Mouse (Mus musculus): ENCODE data around the gene Kri1.

DNA sequence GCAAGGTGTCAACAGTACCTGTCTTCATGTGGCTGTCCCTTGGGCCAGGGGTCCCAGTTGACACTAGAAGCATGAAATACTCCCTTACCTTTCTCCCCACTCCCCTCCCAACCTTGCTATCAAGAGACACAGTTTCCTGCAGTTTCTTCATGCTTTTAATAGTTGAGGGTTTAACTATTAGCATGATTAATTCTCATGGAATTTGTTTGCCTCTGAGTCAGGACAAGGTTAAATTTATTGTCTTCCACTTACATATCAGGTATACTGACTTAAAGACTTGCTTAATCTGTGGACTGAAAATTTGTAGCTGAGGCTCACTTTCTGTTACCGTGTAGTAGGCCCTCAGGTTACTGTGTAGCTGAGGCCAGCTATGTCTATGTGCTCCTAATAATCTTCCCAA lies 45.8 kb upstream of the Kri1 start:
- TF ChIP-seq EP300 (IDR thresholded peaks at IDR 0.05), result no peak
- TF ChIP-seq CTCF (IDR thresholded peaks at IDR 0.05), result no peak

All from lung, postnatal 0 days (tissue).